Mouse (Mus musculus): Measurements from ENCODE around the gene Tmem246. TPM values are rescaled to one million over a fixed set of nuclear protein-coding genes. Genes with fewer than 3 reads are reported as not detected.

Gene Tmem246
- total and polyA plus RNA-seq, 3 experiments = 53.5 to 77.3 (median 61.8) TPM

DNA sequence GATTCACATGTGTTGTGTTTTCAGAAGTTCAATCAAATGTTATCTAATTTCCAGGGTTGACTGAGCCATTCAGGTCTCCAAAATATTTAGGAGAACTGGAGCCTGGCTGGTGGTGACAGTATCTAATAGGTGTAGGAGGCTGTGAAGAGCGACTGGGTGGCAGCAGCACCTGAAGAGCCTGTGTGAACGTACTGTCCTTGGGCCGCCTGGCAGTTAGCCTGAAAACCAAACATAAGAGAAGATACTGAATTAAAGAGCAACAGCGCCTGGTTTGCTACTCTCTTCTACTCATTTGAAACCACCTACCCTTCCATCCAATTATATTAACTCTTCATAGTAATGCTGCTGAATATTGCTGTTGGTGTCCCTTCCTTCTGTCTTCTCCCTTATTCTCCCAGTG is 61.0 kb downstream of the Tmem246 start:
- 60% methylated on average over 4 of the region's 4 CpGs for WGBS
- Histone ChIP-seq H3K27me3 (ENCODE audit: control insufficient read depth, insufficient read depth, low read length) (no peaks in the 10 kb centered on the region), H3K4me3 (no peak overlapping the region), H3K27ac (no peak overlapping the region), H3K4me1 (ENCODE audit: control insufficient read depth, insufficient read depth, low read length) (no peaks in the 10 kb centered on the region), H3K9ac (ENCODE audit: low read depth, low read length) (no peak overlapping the region), H3K79me2 (replicated peaks; ENCODE audit: control insufficient read depth, insufficient read depth, low read length) (no peaks in the 10 kb centered on the region), H3K36me3 (ENCODE audit: control insufficient read depth, insufficient read depth, low read length) (peaks cover 2% of the 10 kb centered on the region; the same call in 1 of the 2 replicates)
- intact Hi-C loops (cut with DNase I) = no loop called here
- TF ChIP-seq CTCF (IDR thresholded peaks at IDR 0.05) (no peak), POLR2A (IDR thresholded peaks at IDR 0.05; ENCODE audit: insufficient read depth, low read depth, low read length) (no peak), EP300 (IDR thresholded peaks at IDR 0.05; ENCODE audit: insufficient read depth, low read depth, low read length) (no peak)
- DNase-seq = peak in 1 of 2 experiments; percentile 16

DNA sequence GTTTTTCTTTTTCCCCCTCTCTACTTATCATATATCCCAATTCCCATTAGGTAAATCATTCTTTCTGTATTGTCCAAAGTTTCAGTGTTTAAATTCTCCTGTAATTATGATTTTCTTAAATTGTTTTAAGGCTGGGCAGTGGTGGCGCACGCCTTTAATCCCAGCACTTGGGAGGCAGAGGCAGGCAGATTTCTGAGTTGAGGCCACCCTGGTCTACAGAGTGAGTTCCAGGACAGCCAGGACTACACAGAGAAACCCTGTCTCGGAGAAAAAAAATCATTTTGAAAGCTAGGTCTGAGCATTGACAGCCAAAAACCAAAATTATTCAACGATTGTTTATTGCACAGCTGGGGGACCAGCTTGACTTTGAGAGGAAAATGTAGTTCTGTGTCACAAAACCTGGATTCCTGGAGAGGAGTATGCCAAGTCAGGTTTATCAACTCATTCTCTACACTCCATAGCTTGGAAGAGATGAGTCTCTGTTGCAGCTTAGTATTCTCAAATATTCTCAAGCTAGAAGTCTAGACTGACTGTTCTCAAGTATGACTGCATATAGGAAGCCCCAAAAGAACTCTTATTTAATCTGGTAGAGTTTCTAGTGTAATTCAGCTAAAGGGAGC is 61.9 kb downstream of the Tmem246 start:
- H3K4me3 ChIP-seq = no peak overlapping the region
- no peak overlapping the region for H3K27ac ChIP-seq
- H3K9ac ChIP-seq (ENCODE audit: low read depth, low read length) = no peak overlapping the region
- H3K27me3 ChIP-seq (ENCODE audit: control insufficient read depth, insufficient read depth, low read length) = no peaks in the 10 kb centered on the region
- H3K79me2 ChIP-seq (replicated peaks; ENCODE audit: control insufficient read depth, insufficient read depth, low read length) = no peaks in the 10 kb centered on the region
- H3K36me3 ChIP-seq (ENCODE audit: control insufficient read depth, insufficient read depth, low read length) = peaks cover 2% of the 10 kb centered on the region; the same call in 1 of the 2 replicates
- H3K4me1 ChIP-seq (ENCODE audit: control insufficient read depth, insufficient read depth, low read length) = no peaks in the 10 kb centered on the region
- no peak for DNase-seq
- intact Hi-C loops (cut with DNase I) = no loop called here
- WGBS = 94% methylated on average over 4 of the region's 4 CpGs
- TF ChIP-seq CTCF (IDR thresholded peaks at IDR 0.05) (no peak), EP300 (IDR thresholded peaks at IDR 0.05; ENCODE audit: insufficient read depth, low read depth, low read length) (no peak), POLR2A (IDR thresholded peaks at IDR 0.05; ENCODE audit: insufficient read depth, low read depth, low read length) (no peak)

DNA sequence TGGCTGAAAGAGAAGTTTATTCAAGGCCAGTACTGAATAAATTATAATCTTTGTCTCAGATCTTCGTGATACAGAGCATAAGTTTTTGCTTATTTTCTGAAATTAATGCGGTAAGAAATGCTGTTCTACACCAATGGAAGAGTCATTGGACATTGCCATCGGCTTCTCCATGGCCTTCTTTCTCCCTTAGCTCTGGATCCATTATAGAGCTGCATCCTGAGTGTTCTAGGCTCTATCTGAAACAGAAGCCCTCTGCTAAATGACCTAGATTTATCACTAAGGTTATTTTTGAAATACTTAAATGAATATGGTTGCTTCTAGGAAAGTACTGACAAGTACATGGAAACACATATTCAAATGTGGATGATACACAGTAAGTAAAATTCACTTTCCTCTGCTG is 62.6 kb downstream of the Tmem246 start:
- H3K27ac ChIP-seq = no peak overlapping the region
- intact Hi-C loops (cut with DNase I) = no loop called here
- H3K4me1 ChIP-seq (ENCODE audit: control insufficient read depth, insufficient read depth, low read length) = no peaks in the 10 kb centered on the region
- no peaks in the 10 kb centered on the region for H3K79me2 ChIP-seq (replicated peaks; ENCODE audit: control insufficient read depth, insufficient read depth, low read length)
- 90% methylated on average over 3 of the region's 3 CpGs for WGBS
- H3K27me3 ChIP-seq (ENCODE audit: control insufficient read depth, insufficient read depth, low read length) = no peaks in the 10 kb centered on the region
- H3K4me3 ChIP-seq = no peak overlapping the region
- H3K9ac ChIP-seq (ENCODE audit: low read depth, low read length) = no peak overlapping the region
- peaks cover 2% of the 10 kb centered on the region; the same call in 1 of the 2 replicates for H3K36me3 ChIP-seq (ENCODE audit: control insufficient read depth, insufficient read depth, low read length)
- no peak for DNase-seq
- TF ChIP-seq POLR2A (IDR thresholded peaks at IDR 0.05; ENCODE audit: insufficient read depth, low read depth, low read length) (no peak), EP300 (IDR thresholded peaks at IDR 0.05; ENCODE audit: insufficient read depth, low read depth, low read length) (no peak), CTCF (IDR thresholded peaks at IDR 0.05) (no peak)

Other genes with a start within 250 kb of the Tmem246 start
- not detected for gene Acnat2, start 189.7 kb downstream of the Tmem246 start, total RNA-seq (2021)
- gene Acnat2, start 189.7 kb downstream of the Tmem246 start, polyA plus RNA-seq (2012; rRNA removed) = not detected in 2 replicates
- gene Acnat1, start 124.0 kb downstream of the Tmem246 start, total RNA-seq (2021) = not detected
- not detected in 2 replicates for gene Acnat1, start 124.0 kb downstream of the Tmem246 start, polyA plus RNA-seq (2012; rRNA removed)
- under 1 TPM in 1 of 2 experiments, not detected in 1; 0.29 TPM for gene Baat, start 91.3 kb downstream of the Tmem246 start, total RNA-seq (2021)
- not detected in 2 replicates for gene Baat, start 91.3 kb downstream of the Tmem246 start, polyA plus RNA-seq (2012; rRNA removed)
- 10 to 100 TPM; 46.1 to 51.1 TPM for gene Mrpl50, start 76.8 kb downstream of the Tmem246 start, total RNA-seq (2021)
- gene Mrpl50, start 76.8 kb downstream of the Tmem246 start, polyA plus RNA-seq (2012; rRNA removed) = 11.5 and 22.1 TPM in 2 replicates
- gene Zfp189, start 76.7 kb downstream of the Tmem246 start, total RNA-seq (2021) = 1 to 10 TPM; 6.2 to 6.5 TPM
- 1.3 and 2.1 TPM in 2 replicates for gene Zfp189, start 76.7 kb downstream of the Tmem246 start, polyA plus RNA-seq (2012; rRNA removed)
- 1 to 10 TPM; 2.0 to 3.9 TPM for gene Aldob, start 48.3 kb downstream of the Tmem246 start, total RNA-seq (2021)
- 0.72 and 5.9 TPM in 2 replicates for gene Aldob, start 48.3 kb downstream of the Tmem246 start, polyA plus RNA-seq (2012; rRNA removed)
- gene Rnf20, start 34.1 kb upstream of the Tmem246 start, total RNA-seq (2021) = 10 to 100 TPM; 34.9 to 36.1 TPM
- 11.8 and 19.8 TPM in 2 replicates for gene Rnf20, start 34.1 kb upstream of the Tmem246 start, polyA plus RNA-seq (2012; rRNA removed)
- gene Ppp3r2, start 84.1 kb upstream of the Tmem246 start, total RNA-seq (2021) = not detected
- gene Ppp3r2, start 84.1 kb upstream of the Tmem246 start, polyA plus RNA-seq (2012; rRNA removed) = not detected in 2 replicates
- under 1 TPM; 0.05 to 0.20 TPM for gene Grin3a, start 247.9 kb upstream of the Tmem246 start, total RNA-seq (2021)
- gene Grin3a, start 247.9 kb upstream of the Tmem246 start, polyA plus RNA-seq (2012; rRNA removed) = 0.14 and 0.23 TPM in 2 replicates

All from heart, adult 2 months (tissue).